Mouse (Mus musculus): ENCODE measurements around the gene Gm20696. TPM values are rescaled to one million over a fixed set of nuclear protein-coding genes. Genes with fewer than 3 reads are reported as not detected.

Gm20696 gene
- polyA plus RNA-seq, 1 experiment from 2014 or later, result 3.2 TPM

GRCm38 (mm10) chr6:99656088-99656487 is 10.5 kb downstream of the Gm20696 start:
- H3K9me3 ChIP-seq (replicated peaks), result no peaks in the 10 kb centered on the region
- DNase-seq (ENCODE audit: low spot score), result no peak
- WGBS, result 91% methylated on average over 2 of the region's 2 CpGs

DNA sequence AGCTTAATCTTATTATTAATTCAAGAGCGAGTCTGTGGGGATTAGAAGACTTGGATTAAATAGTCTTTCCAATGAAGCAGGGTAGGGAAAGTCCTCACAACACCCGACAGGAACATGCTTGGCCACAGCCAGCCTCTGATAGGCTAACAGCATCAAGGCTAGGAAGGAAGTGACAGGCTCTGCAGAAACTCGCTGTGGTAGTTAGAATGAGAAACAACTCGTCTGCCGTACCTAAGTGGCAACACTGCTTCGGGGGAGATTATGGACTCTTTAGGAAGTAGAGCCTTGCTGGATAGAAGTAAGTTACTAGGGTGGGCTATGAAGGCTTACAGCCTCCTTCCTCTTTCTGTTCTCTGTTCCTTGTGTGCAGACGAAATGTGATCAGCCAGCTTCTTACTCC is 11.1 kb downstream of the Gm20696 start:
- Histone ChIP-seq H3K27ac (replicated peaks) (no peak overlapping the region), H3K4me1 (peaks cover 29% of the 10 kb centered on the region), H3K36me3 (no peaks in the 10 kb centered on the region), H3K27me3 (ENCODE audit: low read depth, poor library complexity, severe bottlenecking) (no peaks in the 10 kb centered on the region), H3K4me3 (no peak overlapping the region), H3K9me3 (replicated peaks) (no peaks in the 10 kb centered on the region)
- DNase-seq (ENCODE audit: low spot score), result no peak
- WGBS, result 63% methylated on average over 7 of the region's 7 CpGs

More at GRCm38 (mm10) chr6:99656088-99656487, 10.5 kb downstream of the Gm20696 start:
- peaks cover 32% of the 10 kb centered on the region for H3K4me1 ChIP-seq
- no peaks in the 10 kb centered on the region for H3K36me3 ChIP-seq
- no peak overlapping the region for H3K27ac ChIP-seq (replicated peaks)
- H3K27me3 ChIP-seq (ENCODE audit: low read depth, poor library complexity, severe bottlenecking), result no peaks in the 10 kb centered on the region
- no peak overlapping the region for H3K4me3 ChIP-seq

DNA sequence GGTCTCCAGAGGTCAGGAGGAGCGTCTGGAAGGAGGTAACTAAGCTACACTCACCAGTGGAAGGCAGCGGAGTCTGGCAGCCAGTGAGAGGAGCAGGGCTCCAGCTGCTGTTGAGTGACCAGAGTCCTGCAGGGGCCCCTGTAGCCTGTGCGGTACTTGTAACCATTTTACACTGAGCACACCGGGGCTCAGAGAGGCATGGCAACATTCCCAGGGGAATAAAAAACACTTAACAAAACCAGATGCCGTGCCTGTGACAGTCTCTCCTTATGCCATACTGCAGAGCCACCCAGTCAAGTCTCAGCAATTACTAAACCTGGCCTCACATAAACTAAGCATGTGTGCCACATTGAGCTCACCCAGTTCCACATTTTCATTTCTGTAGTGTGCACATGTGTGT is 12.3 kb downstream of the Gm20696 start:
- Histone ChIP-seq H3K36me3 (no peaks in the 10 kb centered on the region), H3K27me3 (ENCODE audit: low read depth, poor library complexity, severe bottlenecking) (no peaks in the 10 kb centered on the region), H3K4me3 (no peak overlapping the region), H3K9me3 (replicated peaks) (no peaks in the 10 kb centered on the region), H3K27ac (replicated peaks) (no peak overlapping the region), H3K4me1 (peaks cover 29% of the 10 kb centered on the region)
- DNase-seq (ENCODE audit: low spot score), result no peak
- 71% methylated on average over 5 of the region's 5 CpGs for WGBS

GRCm38 (mm10) chr6:99652341-99652740 is 14.3 kb downstream of the Gm20696 start:
- Histone ChIP-seq H3K36me3 (no peaks in the 10 kb centered on the region), H3K4me1 (peaks cover 24% of the 10 kb centered on the region), H3K9me3 (replicated peaks) (no peaks in the 10 kb centered on the region), H3K4me3 (no peak overlapping the region), H3K27ac (replicated peaks) (0 out of 2 replicates have a peak overlapping the region, but pooled peaks have one; percentile 28), H3K27me3 (ENCODE audit: low read depth, poor library complexity, severe bottlenecking) (no peaks in the 10 kb centered on the region)
- WGBS, result 83% methylated on average over 2 of the region's 2 CpGs
- no peak for DNase-seq (ENCODE audit: low spot score)

- Histone ChIP-seq H3K9me3 (replicated peaks) (no peaks in the 10 kb centered on the region), H3K4me1 (peaks cover 18% of the 10 kb centered on the region), H3K27me3 (ENCODE audit: low read depth, poor library complexity, severe bottlenecking) (no peaks in the 10 kb centered on the region), H3K36me3 (peaks cover 7% of the 10 kb centered on the region), H3K27ac (replicated peaks) (no peak overlapping the region), H3K4me3 (no peak overlapping the region)
- 65% methylated on average over 2 of the region's 2 CpGs for WGBS
- no peak for DNase-seq (ENCODE audit: low spot score)
Observed at GRCm38 (mm10) chr6:99649307-99649706, 17.3 kb downstream of the Gm20696 start.

DNA sequence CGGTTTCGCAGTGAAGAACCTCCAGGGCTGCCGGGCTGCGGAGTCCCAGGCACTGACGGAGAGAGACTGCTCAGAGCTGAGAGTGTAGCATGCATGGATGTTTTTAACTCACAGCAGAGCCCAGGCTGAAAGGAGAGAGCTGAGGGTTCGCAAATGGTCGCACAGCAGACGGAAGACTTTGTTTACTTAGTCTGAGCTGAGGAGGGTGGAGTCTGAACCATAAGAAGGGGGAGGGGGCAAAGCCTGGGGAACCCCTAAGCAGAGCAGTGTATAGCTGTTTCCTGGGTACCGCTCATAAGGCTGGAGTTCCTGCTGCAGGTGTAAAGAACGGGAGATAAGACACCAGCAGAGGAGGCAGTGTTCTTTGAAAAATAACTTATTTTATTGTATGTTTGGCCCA is 20.3 kb downstream of the Gm20696 start:
- WGBS, result 60% methylated on average over 10 of the region's 10 CpGs
- Histone ChIP-seq H3K27ac (replicated peaks) (no peak overlapping the region), H3K4me3 (no peak overlapping the region), H3K36me3 (peaks cover 7% of the 10 kb centered on the region), H3K27me3 (ENCODE audit: low read depth, poor library complexity, severe bottlenecking) (no peaks in the 10 kb centered on the region), H3K9me3 (replicated peaks) (no peaks in the 10 kb centered on the region), H3K4me1 (peaks cover 12% of the 10 kb centered on the region)
- no peak for DNase-seq (ENCODE audit: low spot score)

- no peak overlapping the region for H3K4me3 ChIP-seq
- DNase-seq (ENCODE audit: low spot score), result no peak
- 86% methylated on average over 5 of the region's 5 CpGs for WGBS
Observed at GRCm38 (mm10) chr6:99644876-99645275, 21.7 kb downstream of the Gm20696 start.

GRCm38 (mm10) chr6:99644386-99644785 is 22.2 kb downstream of the Gm20696 start:
- no peak for DNase-seq (ENCODE audit: low spot score)
- Histone ChIP-seq H3K4me3 (no peak overlapping the region), H3K4me1 (peaks cover 10% of the 10 kb centered on the region), H3K36me3 (peaks cover 11% of the 10 kb centered on the region), H3K27me3 (ENCODE audit: low read depth, poor library complexity, severe bottlenecking) (no peaks in the 10 kb centered on the region), H3K27ac (replicated peaks) (no peak overlapping the region), H3K9me3 (replicated peaks) (no peaks in the 10 kb centered on the region)
- WGBS, result 85% methylated on average over 5 of the region's 5 CpGs

More at GRCm38 (mm10) chr6:99644876-99645275, 21.7 kb downstream of the Gm20696 start:
- Histone ChIP-seq H3K4me1 (peaks cover 10% of the 10 kb centered on the region), H3K27me3 (ENCODE audit: low read depth, poor library complexity, severe bottlenecking) (no peaks in the 10 kb centered on the region), H3K27ac (replicated peaks) (no peak overlapping the region), H3K36me3 (peaks cover 8% of the 10 kb centered on the region), H3K9me3 (replicated peaks) (no peaks in the 10 kb centered on the region)

DNA sequence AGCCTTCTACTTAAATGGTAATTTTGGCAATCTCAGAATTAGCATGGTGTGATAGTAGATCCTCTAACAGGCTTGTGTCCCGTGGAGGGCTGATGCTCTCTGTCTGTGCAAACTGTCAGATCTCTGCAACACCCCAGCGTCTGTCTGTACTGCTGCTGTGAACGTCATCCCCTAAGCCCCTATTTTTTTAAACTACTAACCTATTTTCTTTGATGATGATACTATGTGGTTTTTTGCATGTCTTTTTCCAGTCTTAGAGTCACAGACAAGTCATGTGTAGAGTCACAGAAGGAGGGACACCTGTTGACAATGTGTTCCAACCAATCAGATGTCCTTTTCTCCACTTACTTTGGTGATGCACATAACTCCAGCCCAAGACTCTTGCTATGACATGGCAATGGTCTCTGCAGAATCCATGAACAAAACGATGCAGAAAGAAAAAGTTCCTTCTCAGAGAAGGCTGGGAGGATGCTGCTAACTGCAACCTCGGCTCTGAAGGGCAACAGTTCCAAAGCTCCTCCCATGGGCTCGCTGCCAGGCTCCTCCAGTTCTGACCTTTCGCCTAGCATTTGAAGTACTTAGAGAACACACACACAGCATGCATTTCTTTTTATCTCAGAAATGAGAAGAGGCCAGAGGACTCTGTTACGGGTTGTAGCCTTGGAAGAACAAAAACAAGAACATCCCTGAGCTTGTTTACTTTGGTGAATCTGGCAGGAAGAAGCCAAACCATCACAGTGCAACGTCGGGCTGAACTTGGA is 23.0 kb downstream of the Gm20696 start:
- no peak overlapping the region for H3K4me3 ChIP-seq
- WGBS, result 72% methylated on average over 10 of the region's 10 CpGs
- no peaks in the 10 kb centered on the region for H3K27me3 ChIP-seq (ENCODE audit: low read depth, poor library complexity, severe bottlenecking)
- H3K9me3 ChIP-seq (replicated peaks), result no peaks in the 10 kb centered on the region
- no peak for DNase-seq (ENCODE audit: low spot score)
- H3K27ac ChIP-seq (replicated peaks), result no peak overlapping the region
- H3K4me1 ChIP-seq, result peaks cover 10% of the 10 kb centered on the region
- H3K36me3 ChIP-seq, result peaks cover 11% of the 10 kb centered on the region

GRCm38 (mm10) chr6:99637456-99637855 is 29.1 kb downstream of the Gm20696 start:
- WGBS, result 83% methylated on average over 4 of the region's 4 CpGs
- no peak for DNase-seq (ENCODE audit: low spot score)
- no peaks in the 10 kb centered on the region for H3K27me3 ChIP-seq (ENCODE audit: low read depth, poor library complexity, severe bottlenecking)
- no peaks in the 10 kb centered on the region for H3K9me3 ChIP-seq (replicated peaks)
- no peak overlapping the region for H3K4me3 ChIP-seq
- peaks cover 4% of the 10 kb centered on the region; the same call in 1 of the 2 replicates for H3K36me3 ChIP-seq
- peaks cover 32% of the 10 kb centered on the region for H3K4me1 ChIP-seq
- no peak overlapping the region for H3K27ac ChIP-seq (replicated peaks)

DNA sequence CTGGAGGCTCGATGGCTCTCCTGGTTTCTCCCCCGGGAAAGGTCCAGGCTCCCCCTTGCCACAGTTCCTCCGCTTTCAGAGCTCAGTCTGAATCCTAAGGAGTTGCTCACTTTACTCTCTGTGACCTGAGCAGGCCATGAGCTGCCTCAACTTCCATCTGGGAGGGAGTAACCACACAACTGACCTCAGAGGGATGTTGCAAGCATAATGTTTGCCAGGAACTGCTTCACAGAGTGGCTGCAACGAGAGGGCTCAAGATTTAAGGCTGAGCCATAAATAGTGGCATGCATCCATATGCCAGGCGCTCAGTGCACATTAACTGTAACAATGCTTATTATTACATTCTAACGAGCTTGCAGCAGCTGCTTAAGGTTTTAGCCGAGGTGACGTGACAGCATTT is 29.8 kb downstream of the Gm20696 start:
- Histone ChIP-seq H3K9me3 (replicated peaks) (no peaks in the 10 kb centered on the region), H3K4me1 (peaks cover 37% of the 10 kb centered on the region), H3K36me3 (peaks cover 6% of the 10 kb centered on the region; the same call in 1 of the 2 replicates), H3K27ac (replicated peaks) (no peak overlapping the region), H3K27me3 (ENCODE audit: low read depth, poor library complexity, severe bottlenecking) (no peaks in the 10 kb centered on the region), H3K4me3 (no peak overlapping the region)
- no peak for DNase-seq (ENCODE audit: low spot score)
- WGBS, result 83% methylated on average over 8 of the region's 8 CpGs

DNA sequence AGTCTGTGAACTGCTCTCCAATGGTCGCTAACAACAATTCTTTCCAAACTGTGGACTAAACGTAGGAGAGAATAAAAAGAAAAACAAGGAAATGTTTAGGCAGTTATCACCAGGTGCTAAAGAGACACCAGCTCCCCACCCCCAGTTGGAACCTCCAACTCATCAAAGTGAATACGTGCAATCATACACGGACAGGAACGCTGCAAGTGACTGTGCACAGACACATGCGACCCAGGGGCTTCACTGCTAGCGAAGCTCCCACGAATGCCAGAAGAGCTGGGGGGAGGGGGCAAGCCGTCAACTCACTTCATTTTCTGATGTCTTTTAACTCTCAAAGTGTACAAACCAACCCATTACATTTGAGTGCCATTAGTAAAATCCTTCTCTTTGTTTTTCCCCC is 30.5 kb downstream of the Gm20696 start:
- Histone ChIP-seq H3K36me3 (peaks cover 6% of the 10 kb centered on the region; the same call in 1 of the 2 replicates), H3K9me3 (replicated peaks) (no peaks in the 10 kb centered on the region), H3K27ac (replicated peaks) (no peak overlapping the region), H3K4me1 (peaks cover 37% of the 10 kb centered on the region), H3K27me3 (ENCODE audit: low read depth, poor library complexity, severe bottlenecking) (no peaks in the 10 kb centered on the region), H3K4me3 (no peak overlapping the region)
- 81% methylated on average over 9 of the region's 9 CpGs for WGBS
- no peak for DNase-seq (ENCODE audit: low spot score)

DNA sequence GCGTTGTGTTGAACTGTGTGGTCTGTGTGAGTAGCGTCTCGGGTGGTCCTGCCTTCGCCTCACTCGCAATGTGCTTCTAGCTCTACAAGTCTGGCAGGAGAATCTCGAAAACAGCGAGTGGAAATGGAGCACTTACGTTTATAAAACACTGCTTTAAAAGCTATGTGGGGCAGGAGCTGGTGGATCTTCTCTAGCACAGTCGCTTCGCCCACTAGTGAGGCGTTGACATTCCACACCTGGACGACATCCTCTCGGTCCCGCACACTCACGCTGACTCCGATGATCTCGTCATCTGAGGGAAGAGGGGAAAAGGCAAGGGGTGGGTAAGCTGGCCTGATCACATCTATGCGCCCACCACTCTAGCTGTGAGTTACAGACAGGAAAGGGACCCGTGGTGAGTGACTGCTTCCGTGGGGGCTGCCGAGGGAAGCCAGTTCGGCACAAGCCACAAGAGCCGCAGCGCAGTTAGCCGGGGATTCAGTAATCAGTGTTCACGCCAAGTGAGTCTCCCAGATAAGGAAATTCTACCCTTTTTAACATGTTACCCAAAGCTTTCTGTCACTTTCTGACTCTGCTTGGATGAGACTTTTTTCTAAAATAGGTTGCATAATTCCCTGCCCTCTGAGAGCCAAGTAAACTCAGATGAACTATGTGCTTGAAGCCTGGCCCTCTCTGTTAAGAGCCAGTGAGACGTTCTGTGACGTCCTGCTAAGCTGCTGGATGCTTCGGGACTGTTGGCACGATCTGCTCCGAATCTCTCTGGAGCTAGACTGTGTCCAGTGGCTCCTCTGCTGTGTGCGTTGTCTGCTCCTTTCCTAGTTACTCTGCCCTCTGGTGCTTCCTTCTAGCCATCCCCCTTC is 34.2 kb downstream of the Gm20696 start:
- Histone ChIP-seq H3K9me3 (replicated peaks) (no peaks in the 10 kb centered on the region), H3K27ac (replicated peaks) (0 out of 2 replicates have a peak overlapping the region, but pooled peaks have one; percentile 6), H3K27me3 (ENCODE audit: low read depth, poor library complexity, severe bottlenecking) (no peaks in the 10 kb centered on the region), H3K4me1 (peaks cover 37% of the 10 kb centered on the region), H3K36me3 (0 out of 2 replicates have a peak, but pooled peaks cover 2% of the 10 kb centered on the region), H3K4me3 (no peak overlapping the region)
- WGBS, result 92% methylated on average over 32 of the region's 32 CpGs
- no peak for DNase-seq (ENCODE audit: low spot score)

Data from midbrain, embryonic 10.5 days (tissue).